Mouse (Mus musculus) liver, embryonic 14.5 days (tissue): ENCODE results near the gene Sh3pxd2a. TPM values are rescaled to one million over a fixed set of nuclear protein-coding genes. Genes with fewer than 3 reads are reported as not detected.

ENCODE experiments used
- ATAC-seq: fragments of 200-750 bp; cut with Nextera tagmentation; 2 replicates; pipeline ENCODE4 v1.8.0; 2017; ENCODE audit warnings: moderate number of reproducible peaks, mild to moderate bottlenecking, moderate library complexity; ENCODE audit not compliant: insufficient read depth
- DNase-seq, 3 experiments: peaks; one replicate each; pipeline ENCODE4 v3.0.0-alpha.2; 2012 to 2013; ENCODE audit warnings: low read depth in 3 of 3, low spot score in 3 of 3
- H3K27ac ChIP-seq: fragments of 300-500 bp; sonication (generic); 2 replicates; pipeline ENCODE4 v1.5.1; 2014; ENCODE audit warnings: moderate library complexity, mild to moderate bottlenecking, control low read depth, inconsistent platforms
- H3K27me3 ChIP-seq: fragments of 300-500 bp; sonication (generic); 2 replicates; pipeline ENCODE4 v1.6.1; 2014; ENCODE audit warnings: mild to moderate bottlenecking, low read length, moderate library complexity; ENCODE audit not compliant: control insufficient read depth, insufficient read depth
- H3K36me3 ChIP-seq: fragments of 300-500 bp; sonication (generic); replicated peaks from 2 replicates; pipeline ENCODE4 v1.6.1; 2014; ENCODE audit warnings: low read depth; ENCODE audit not compliant: control insufficient read depth, insufficient read depth
- H3K4me1 ChIP-seq, 2 experiments: fragments of 200-500 bp in 1 of 2; fragments of 300-500 bp in 1 of 2; sonication (generic) in 1 of 2; replicated peaks; 2 replicates each; pipeline ENCODE4 v1.6.1; 2012 to 2014; ENCODE audit warnings: antibody characterized with exemption in 1 of 2, inconsistent platforms in 1 of 2, low read length in 1 of 2; ENCODE audit not compliant: control insufficient read depth in 2 of 2, insufficient read depth in 2 of 2
- H3K4me2 ChIP-seq: fragments of 300-500 bp; sonication (generic); 2 replicates; pipeline ENCODE4 v1.6.1; 2014; ENCODE audit warnings: low read depth, mild to moderate bottlenecking, control low read depth, moderate library complexity
- H3K4me3 ChIP-seq, 2 experiments: fragments of 200-500 bp in 1 of 2; fragments of 300-500 bp in 1 of 2; sonication (generic) in 1 of 2; 2 replicates each; pipeline ENCODE4 v1.5.1; 2012 to 2014; ENCODE audit warnings: low read depth in 2 of 2, low read length in 2 of 2, mild to moderate bottlenecking in 2 of 2, control low read depth in 1 of 2, inconsistent platforms in 1 of 2, moderate library complexity in 1 of 2; ENCODE audit not compliant: insufficient read depth in 1 of 2
- H3K9ac ChIP-seq: fragments of 300-500 bp; sonication (generic); replicated peaks from 2 replicates; pipeline ENCODE4 v1.6.1; 2014; ENCODE audit warnings: mild to moderate bottlenecking, control low read depth, moderate library complexity
- H3K9me3 ChIP-seq: fragments of 300-500 bp; sonication (generic); 2 replicates; pipeline ENCODE4 v1.6.1; 2016; ENCODE audit warnings: low read length, mixed read lengths; ENCODE audit not compliant: control insufficient read depth
- CTCF ChIP-seq: IDR thresholded peaks from 2 replicates; pipeline ENCODE4 v1.5.1; 2016; ENCODE audit warnings: antibody characterized with exemption, low read depth, control low read depth
- EP300 ChIP-seq: IDR thresholded peaks from 2 replicates; pipeline ENCODE4 v1.6.1; 2016; ENCODE audit warnings: antibody characterized with exemption, low read depth
- WGBS: fragments of 180-500 bp; shearing (Covaris S2); extraction: QIAGEN DNeasy Blood & Tissue Kit; methylation state at CpG from one replicate; pipeline ENCODE4 v1.1.7; 2014; ENCODE audit not compliant: insufficient replicate concordance; 5-methylcytosine and 5-hydroxymethylcytosine counted together
- polyA plus RNA-seq, 2 experiments: library from polyadenylated mRNA; depleted of rRNA in 1 of 2; stranded (reverse) in 1 of 2; unstranded in 1 of 2; fragments of >200 nt; fragmentation: Nextera tagmentation in 1 of 2; extraction: Ambion mirVana in 1 of 2; gene quantifications; 2 replicates each; pipeline versions ENCODE4 v1.2.1 to v1.2.3; 2012 to 2014

Sh3pxd2a gene
- polyA plus RNA-seq, 2 experiments, result 0.50 to 1.6 TPM

GRCm38 (mm10) chr19:47354456-47354855 lies 109.7 kb downstream of the Sh3pxd2a start:
- ATAC-seq (no peak), DNase-seq (no peak)
- peaks cover 0 to 6% of the 10 kb centered on the region in 2 experiments; a peak in 2 of 4 replicates for H3K4me1 ChIP-seq
- H3K36me3 ChIP-seq, result no peaks in the 10 kb centered on the region
- H3K9ac ChIP-seq, result no peak overlapping the region
- H3K9me3 ChIP-seq, result no peaks in the 10 kb centered on the region
- 75% methylated on average over 8 of the region's 8 CpGs for WGBS
- no peak overlapping the region for H3K4me2 ChIP-seq
- H3K27ac ChIP-seq, result no peak overlapping the region
- H3K4me3 ChIP-seq, result no peak overlapping the region
- no peaks in the 10 kb centered on the region for H3K27me3 ChIP-seq
- TF ChIP-seq EP300, result no peak
- no peak for TF ChIP-seq CTCF

- no peak for TF ChIP-seq EP300
- TF ChIP-seq CTCF, result no peak
- WGBS, result 65% methylated on average over 8 of the region's 8 CpGs
Observed at GRCm38 (mm10) chr19:47349043-47349442, 115.2 kb downstream of the Sh3pxd2a start.

GRCm38 (mm10) chr19:47348395-47349016 lies 115.7 kb downstream of the Sh3pxd2a start:
- Histone ChIP-seq H3K27ac (no peak overlapping the region), H3K27me3 (peaks cover 13% of the 10 kb centered on the region), H3K4me1 (peaks cover 6% of the 10 kb centered on the region in 2 experiments), H3K9ac (no peak overlapping the region), H3K4me3 (no peak overlapping the region), H3K36me3 (no peaks in the 10 kb centered on the region), H3K4me2 (no peak overlapping the region), H3K9me3 (no peaks in the 10 kb centered on the region)
- no peak for DNase-seq
- WGBS, result 75% methylated on average over 14 of the region's 14 CpGs
- TF ChIP-seq CTCF (no peak), EP300 (no peak)
- ATAC-seq, result no peak

More at GRCm38 (mm10) chr19:47349043-47349442, 115.2 kb downstream of the Sh3pxd2a start:
- Histone ChIP-seq H3K4me2 (no peak overlapping the region), H3K9me3 (no peaks in the 10 kb centered on the region), H3K36me3 (no peaks in the 10 kb centered on the region), H3K27me3 (peaks cover 8% of the 10 kb centered on the region), H3K9ac (no peak overlapping the region), H3K4me1 (peaks cover 6% of the 10 kb centered on the region in 2 experiments), H3K4me3 (no peak overlapping the region), H3K27ac (no peak overlapping the region)
- no peak for DNase-seq
- ATAC-seq, result no peak

- H3K9ac ChIP-seq, result no peak overlapping the region
- H3K4me2 ChIP-seq, result no peak overlapping the region
- ATAC-seq (no peak), DNase-seq (no peak)
- no peak overlapping the region for H3K27ac ChIP-seq
- 55% methylated on average over 7 of the region's 7 CpGs for WGBS
- no peak overlapping the region for H3K4me3 ChIP-seq
- peaks cover 6% of the 10 kb centered on the region in 2 experiments for H3K4me1 ChIP-seq
- H3K27me3 ChIP-seq, result peaks cover 22% of the 10 kb centered on the region
- TF ChIP-seq CTCF, result no peak
- TF ChIP-seq EP300, result no peak
- H3K9me3 ChIP-seq, result no peaks in the 10 kb centered on the region
- H3K36me3 ChIP-seq, result no peaks in the 10 kb centered on the region
Observed at GRCm38 (mm10) chr19:47347021-47347643, 117.1 kb downstream of the Sh3pxd2a start.

GRCm38 (mm10) chr19:47346606-47347005 lies 117.6 kb downstream of the Sh3pxd2a start:
- no peak overlapping the region for H3K4me2 ChIP-seq
- TF ChIP-seq EP300 (no peak), CTCF (no peak)
- 67% methylated on average over 8 of the region's 8 CpGs for WGBS
- H3K9ac ChIP-seq, result no peak overlapping the region
- H3K4me3 ChIP-seq, result no peak overlapping the region
- H3K36me3 ChIP-seq, result no peaks in the 10 kb centered on the region
- no peak overlapping the region for H3K27ac ChIP-seq
- H3K4me1 ChIP-seq, result peaks cover 6% of the 10 kb centered on the region in 2 experiments
- H3K27me3 ChIP-seq, result peaks cover 22% of the 10 kb centered on the region
- DNase-seq, result no peak
- ATAC-seq, result no peak
- H3K9me3 ChIP-seq, result no peaks in the 10 kb centered on the region
